Mouse (Mus musculus) small intestine, adult 2 months (tissue): Measurements from ENCODE around the gene Pam. TPM values are rescaled to one million over a fixed set of nuclear protein-coding genes. Genes with fewer than 3 reads are reported as not detected.

Source experiments
- H3K27ac ChIP-seq: fragments of 200-500 bp; 2 replicates; pipeline ENCODE4 v1.5.1; 2012; ENCODE audit warnings: low read depth, low read length, control low read depth, inconsistent platforms; ENCODE audit not compliant: insufficient read depth
- H3K27me3 ChIP-seq: fragments of 200-500 bp; 2 replicates; pipeline ENCODE4 v1.6.1; 2012; ENCODE audit warnings: mild to moderate bottlenecking, moderate library complexity, low read length, inconsistent platforms; ENCODE audit not compliant: control insufficient read depth, insufficient read depth
- H3K36me3 ChIP-seq: fragments of 200-500 bp; 2 replicates; pipeline ENCODE4 v1.6.1; 2012; ENCODE audit warnings: mild to moderate bottlenecking, low read length, control low read depth, inconsistent platforms; ENCODE audit not compliant: control insufficient read depth, insufficient read depth
- H3K4me1 ChIP-seq: fragments of 200-500 bp; 2 replicates; pipeline ENCODE4 v1.6.1; 2012; ENCODE audit warnings: low read length, inconsistent platforms, mixed read lengths; ENCODE audit not compliant: control insufficient read depth, insufficient read depth, insufficient read length
- H3K4me3 ChIP-seq: fragments of 200-500 bp; 2 replicates; pipeline ENCODE4 v1.5.1; 2012; ENCODE audit warnings: low read depth, mild to moderate bottlenecking, control low read depth, inconsistent platforms, low read length, moderate library complexity
- CTCF ChIP-seq: fragments of 200-500 bp; IDR thresholded peaks from 2 replicates; pipeline ENCODE4 v1.5.1; 2012; ENCODE audit warnings: low read depth, mild to moderate bottlenecking, control low read depth, inconsistent platforms, low read length, moderate library complexity, mixed read lengths; ENCODE audit not compliant: insufficient replicate concordance, insufficient read length; ENCODE audit errors: extremely low read depth
- POLR2A ChIP-seq: fragments of 200-500 bp; IDR thresholded peaks from 2 replicates; pipeline ENCODE4 v1.6.1; 2012; ENCODE audit warnings: low read depth, mild to moderate bottlenecking, control low read depth, inconsistent platforms, low read length, moderate library complexity
- WGBS: fragments of 180-500 bp; shearing (Covaris S2); methylation state at CpG from one replicate; pipeline ENCODE4 v1.1.7; 2018; 5-methylcytosine and 5-hydroxymethylcytosine counted together
- polyA plus RNA-seq: library from polyadenylated mRNA; depleted of rRNA; stranded (reverse); fragments of >200 nt; gene quantifications from 2 replicates; pipeline ENCODE4 v1.2.3, GENCODE M21; 2012

The Pam gene
- polyA plus RNA-seq, 1 experiment = 99.5 TPM

DNA sequence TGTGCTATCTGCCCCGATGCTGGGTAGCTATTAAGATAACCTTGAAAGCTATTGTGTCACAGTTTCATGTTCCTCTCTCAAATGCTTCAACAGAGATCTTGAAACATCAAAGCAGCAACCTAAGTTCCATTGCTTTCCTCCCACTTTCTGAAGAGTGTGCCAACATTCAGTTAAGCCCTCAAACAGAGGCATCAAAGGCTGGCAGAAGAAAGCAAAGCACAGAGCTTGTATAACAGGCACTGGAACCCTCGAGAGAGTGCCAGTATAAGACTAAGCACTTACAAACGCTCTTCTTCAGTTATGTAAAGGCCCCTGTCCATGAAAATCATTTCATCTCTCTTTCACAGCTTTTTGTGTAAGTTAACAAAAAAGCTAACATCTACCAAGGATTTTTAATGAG, 241.2 kb downstream of the Pam start:
- Histone ChIP-seq H3K4me3 (no peak overlapping the region), H3K27me3 (no peaks in the 10 kb centered on the region), H3K27ac (no peak overlapping the region), H3K4me1 (no peaks in the 10 kb centered on the region), H3K36me3 (no peaks in the 10 kb centered on the region)
- TF ChIP-seq CTCF (no peak), POLR2A (no peak)
- 59% methylated on average over 3 of the region's 3 CpGs for WGBS

DNA sequence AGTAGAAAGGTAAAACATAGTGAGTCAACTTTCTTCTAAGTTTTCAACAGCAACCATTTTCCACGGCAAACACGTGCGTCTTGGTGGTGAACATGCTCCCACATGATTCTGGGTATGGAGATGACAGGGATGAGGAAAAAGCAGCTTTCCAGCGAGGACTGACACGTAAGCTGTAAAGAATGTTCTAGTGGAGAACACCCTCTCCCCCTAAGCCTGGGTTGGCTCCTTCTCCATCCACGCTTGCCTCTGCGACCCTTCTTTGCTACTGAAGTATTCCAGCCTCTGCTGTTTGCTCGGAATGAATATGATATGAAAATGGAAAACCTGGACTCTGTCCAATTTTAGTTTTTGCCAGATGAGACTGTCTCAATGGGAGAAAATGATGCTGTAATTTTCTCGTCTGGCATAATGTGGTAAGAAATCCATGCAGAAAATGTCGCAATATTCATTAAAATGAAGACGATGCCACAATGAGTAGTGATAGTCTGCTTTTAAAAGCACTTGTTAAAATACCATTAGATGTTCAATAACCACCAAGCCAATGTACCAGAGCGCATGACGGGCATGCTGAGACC, 243.8 kb downstream of the Pam start:
- TF ChIP-seq CTCF (no peak), POLR2A (no peak)
- H3K36me3 ChIP-seq = no peaks in the 10 kb centered on the region
- H3K4me3 ChIP-seq = no peak overlapping the region
- H3K4me1 ChIP-seq = no peaks in the 10 kb centered on the region
- 88% methylated on average over 13 of the region's 13 CpGs for WGBS
- no peak overlapping the region for H3K27ac ChIP-seq
- H3K27me3 ChIP-seq = no peaks in the 10 kb centered on the region

DNA sequence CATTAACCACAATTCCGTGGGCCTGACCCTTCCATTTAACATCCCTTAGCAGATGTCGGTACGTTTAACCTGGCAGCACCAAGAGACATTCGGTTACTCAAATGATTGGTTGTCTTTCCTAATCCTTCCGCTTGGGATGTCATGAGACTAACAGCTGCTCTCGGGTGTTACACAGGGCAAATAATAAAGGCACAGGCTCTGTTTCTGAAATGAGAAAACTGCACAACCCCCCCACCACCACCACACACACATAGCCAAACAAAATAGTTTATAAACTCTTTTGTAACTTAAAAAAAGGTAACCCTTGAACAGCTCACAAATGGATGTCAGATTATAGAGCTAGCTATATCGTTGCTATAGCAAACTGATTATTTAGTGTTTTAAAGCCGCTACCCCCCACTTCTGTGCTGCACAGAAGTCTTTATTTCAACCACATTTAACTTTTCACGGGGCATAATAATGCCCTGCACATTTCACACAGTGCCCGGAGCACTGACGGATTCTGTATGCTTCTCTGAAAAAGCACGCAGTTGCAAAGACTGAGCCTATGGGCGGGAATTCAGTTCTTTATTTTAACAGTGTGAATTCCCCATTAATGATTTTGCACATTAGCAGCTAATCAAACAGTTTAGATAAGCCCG, 246.7 kb downstream of the Pam start:
- Histone ChIP-seq H3K36me3 (no peaks in the 10 kb centered on the region), H3K4me1 (no peaks in the 10 kb centered on the region), H3K27ac (no peak overlapping the region), H3K27me3 (no peaks in the 10 kb centered on the region), H3K4me3 (no peak overlapping the region)
- TF ChIP-seq CTCF (no peak), POLR2A (no peak)
- WGBS = 81% methylated on average over 14 of the region's 14 CpGs

DNA sequence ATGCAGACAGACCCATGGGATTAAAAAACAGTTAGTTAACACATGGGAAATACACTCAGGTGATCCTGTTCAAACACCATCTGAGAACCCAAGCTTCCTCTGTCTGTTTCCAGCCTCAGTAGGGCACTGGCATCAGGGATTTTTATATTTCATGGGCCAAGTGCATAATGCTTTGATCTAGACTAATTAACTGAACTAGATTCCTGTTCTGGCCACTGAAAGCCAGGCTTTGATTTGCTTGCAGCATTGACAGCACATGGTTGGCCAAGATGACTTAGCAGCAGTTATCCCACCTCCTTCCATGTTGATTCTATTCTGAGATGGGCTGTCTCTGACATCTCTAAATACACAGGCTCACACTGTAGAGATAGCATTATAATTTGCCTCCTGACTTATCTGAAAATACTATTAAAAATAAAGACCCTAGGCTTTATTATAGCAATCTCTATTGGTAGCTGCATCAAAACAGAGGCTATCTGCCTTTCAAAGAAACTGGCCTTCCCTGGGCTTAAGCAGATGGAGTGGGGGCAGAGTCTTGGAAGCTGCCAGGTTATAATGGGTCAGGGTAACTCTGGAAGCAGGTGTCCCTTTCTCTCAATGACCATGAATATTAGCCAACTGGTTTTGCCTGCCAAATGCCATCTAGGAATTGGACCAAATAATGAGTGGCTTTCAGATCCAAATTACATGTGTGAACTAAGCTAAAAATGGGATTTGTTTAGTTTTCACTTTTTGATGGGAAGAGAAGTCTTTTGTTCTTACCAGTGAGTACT, 252.0 kb downstream of the Pam start:
- H3K4me1 ChIP-seq = no peaks in the 10 kb centered on the region
- H3K4me3 ChIP-seq = no peak overlapping the region
- H3K36me3 ChIP-seq = no peaks in the 10 kb centered on the region
- no peaks in the 10 kb centered on the region for H3K27me3 ChIP-seq
- no peak overlapping the region for H3K27ac ChIP-seq
- TF ChIP-seq POLR2A (no peak), CTCF (no peak)

DNA sequence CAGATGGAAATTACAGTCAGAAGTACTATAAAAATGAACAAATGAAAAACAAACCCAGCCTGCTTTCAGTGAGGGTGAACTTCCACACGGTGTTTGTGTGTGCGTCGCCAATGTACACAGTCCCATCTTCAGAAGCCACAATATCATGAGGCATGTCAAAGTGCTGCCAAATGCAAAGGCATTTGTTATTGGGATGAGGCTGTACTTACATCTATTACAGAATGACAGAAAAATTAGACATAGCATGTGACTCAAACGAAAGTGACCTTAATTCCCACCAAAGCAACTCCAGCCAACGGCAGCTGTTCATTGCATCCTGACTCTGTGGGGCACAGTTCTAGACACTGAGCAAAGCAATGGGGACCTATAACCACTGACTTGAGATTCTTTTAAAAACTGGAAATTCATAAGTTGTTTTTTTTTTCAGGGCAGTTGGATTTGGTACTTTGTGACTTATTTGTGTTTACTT, 261.1 kb downstream of the Pam start:
- 81% methylated on average over 5 of the region's 5 CpGs for WGBS
- peak overlapping the region; percentile 37; the same call in 1 of the 2 replicates for H3K27ac ChIP-seq
- no peak for TF ChIP-seq CTCF
- no peak for TF ChIP-seq POLR2A

DNA sequence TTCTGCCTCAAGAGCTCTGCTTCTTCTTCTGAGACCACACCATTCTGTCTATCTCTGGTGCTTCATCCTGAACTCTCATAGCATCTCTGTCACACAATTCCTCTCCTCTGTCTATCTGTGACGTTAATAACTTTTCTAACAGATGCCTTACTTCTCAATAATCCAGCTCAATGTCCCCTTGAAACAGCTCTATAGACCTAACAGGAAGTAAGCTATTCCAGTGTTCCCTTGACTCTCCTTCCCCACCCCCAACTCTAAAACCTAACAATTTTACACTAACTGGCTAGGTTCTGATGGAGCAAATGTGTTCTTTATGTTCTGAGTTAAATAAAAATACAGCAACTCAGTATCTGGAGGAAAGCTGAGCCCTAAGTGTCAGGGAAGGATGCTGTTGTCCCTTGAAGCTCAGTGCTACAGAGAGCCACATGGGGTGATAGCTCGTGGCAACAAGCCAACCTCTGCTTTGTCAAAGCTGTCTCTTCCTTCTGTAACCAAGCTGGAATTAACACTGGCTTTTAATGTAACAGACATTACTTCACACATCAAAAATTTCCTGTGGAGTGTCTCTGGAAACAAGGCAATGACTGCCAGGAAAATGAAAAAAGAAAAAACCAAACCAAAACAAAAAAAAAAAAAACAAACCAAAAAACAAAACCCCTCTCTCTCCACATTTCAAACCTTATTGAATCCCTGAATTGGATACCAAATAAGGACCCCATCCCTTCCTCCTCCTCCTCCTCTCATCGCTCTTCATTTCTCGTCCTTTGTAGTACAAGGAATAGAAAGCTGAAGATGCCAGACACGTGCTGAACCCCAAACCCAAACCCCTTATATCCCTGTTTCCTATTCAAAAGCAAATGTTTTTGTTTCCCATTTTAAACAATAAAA, 261.7 kb downstream of the Pam start:
- 74% methylated on average over 5 of the region's 5 CpGs for WGBS
- H3K4me1 ChIP-seq = no peaks in the 10 kb centered on the region
- no peak for TF ChIP-seq POLR2A
- TF ChIP-seq CTCF = no peak
- H3K4me3 ChIP-seq = no peak overlapping the region
- peak overlapping the region; percentile 37; the same call in 1 of the 2 replicates for H3K27ac ChIP-seq
- H3K36me3 ChIP-seq = no peaks in the 10 kb centered on the region
- no peaks in the 10 kb centered on the region for H3K27me3 ChIP-seq

More for the DNA sequence above, 261.1 kb downstream of the Pam start:
- H3K4me1 ChIP-seq = no peaks in the 10 kb centered on the region
- no peaks in the 10 kb centered on the region for H3K27me3 ChIP-seq
- H3K4me3 ChIP-seq = no peak overlapping the region
- H3K36me3 ChIP-seq = no peaks in the 10 kb centered on the region
